Mouse (Mus musculus): ENCODE measurements around the gene Sigmar1.
"Not testable (repeated sequence)": the region's sequence is repeated elsewhere in the genome, so short reads cannot be mapped to it uniquely, and the experiment has no call there.

Sigmar1 gene

DNA sequence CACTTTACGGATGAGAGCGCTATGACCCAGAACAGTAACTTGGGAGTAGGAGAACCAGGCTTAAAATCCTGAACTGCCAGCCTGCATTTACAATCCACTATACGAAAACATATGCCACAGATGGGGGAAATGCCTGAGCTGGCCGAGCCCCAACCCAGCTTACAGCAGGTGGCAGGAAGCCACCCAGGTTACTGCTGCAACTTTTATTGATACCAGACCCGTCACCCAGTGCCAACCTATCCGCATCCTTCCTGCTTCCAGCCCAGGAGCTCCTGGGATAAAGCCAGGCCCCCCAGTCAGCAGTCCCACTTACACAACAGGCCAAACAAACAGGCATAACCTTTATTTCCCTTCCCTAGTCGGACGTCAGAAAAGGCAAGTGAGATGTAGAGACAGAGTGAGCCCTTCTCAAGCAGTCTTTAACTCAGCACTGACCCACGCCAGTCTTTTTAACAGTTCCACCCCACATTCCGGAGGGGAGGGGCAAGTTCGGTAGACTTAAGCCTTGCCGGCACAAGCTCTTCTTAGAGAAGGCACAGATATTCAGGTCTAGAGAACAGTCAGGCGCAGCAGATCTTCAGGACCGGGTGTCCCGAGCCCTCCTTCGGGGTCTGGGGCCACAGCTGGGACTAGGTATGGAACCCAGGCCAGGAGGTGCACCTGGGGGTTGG lies 44.1 kb downstream of the Sigmar1 start:
- no peak for DNase-seq (ENCODE audit: low read depth, low spot score)

DNA sequence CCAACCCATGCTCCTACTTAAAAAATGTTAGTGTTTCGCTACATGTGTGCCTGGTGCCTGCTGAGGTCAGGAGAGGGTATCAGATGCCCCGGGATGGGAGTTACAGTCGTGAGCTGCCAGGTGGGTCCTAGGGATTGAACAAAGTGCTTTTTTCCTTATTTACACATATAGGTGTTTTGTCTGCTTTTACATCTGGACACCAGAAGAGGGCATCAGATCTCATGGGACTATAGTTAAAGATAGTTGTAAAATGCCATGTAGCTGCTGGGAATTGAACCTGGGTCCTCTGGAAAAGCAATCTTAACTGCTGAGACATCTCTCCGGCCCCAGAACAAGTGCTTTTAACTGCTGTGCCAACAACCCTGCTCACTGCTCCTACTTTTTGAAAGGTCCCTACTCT lies 45.7 kb downstream of the Sigmar1 start:
- no peak for DNase-seq (ENCODE audit: low read depth, low spot score)

GRCm38 (mm10) chr4:41708192-41708745 lies 47.7 kb downstream of the Sigmar1 start:
- no peak for DNase-seq (ENCODE audit: low read depth, low spot score)

GRCm38 (mm10) chr4:41707011-41707535 lies 48.9 kb downstream of the Sigmar1 start:
- peak; percentile 73 for DNase-seq (ENCODE audit: low read depth, low spot score)

GRCm38 (mm10) chr4:41705922-41706754 lies 49.8 kb downstream of the Sigmar1 start:
- no peak for DNase-seq (ENCODE audit: low read depth, low spot score)

- no peak for DNase-seq (ENCODE audit: low read depth, low spot score)
Measured at GRCm38 (mm10) chr4:41704651-41705050, 51.3 kb downstream of the Sigmar1 start.

- DNase-seq (ENCODE audit: low read depth, low spot score) = not testable (repeated sequence)
Measured at GRCm38 (mm10) chr4:41702226-41702625, 53.7 kb downstream of the Sigmar1 start.

DNA sequence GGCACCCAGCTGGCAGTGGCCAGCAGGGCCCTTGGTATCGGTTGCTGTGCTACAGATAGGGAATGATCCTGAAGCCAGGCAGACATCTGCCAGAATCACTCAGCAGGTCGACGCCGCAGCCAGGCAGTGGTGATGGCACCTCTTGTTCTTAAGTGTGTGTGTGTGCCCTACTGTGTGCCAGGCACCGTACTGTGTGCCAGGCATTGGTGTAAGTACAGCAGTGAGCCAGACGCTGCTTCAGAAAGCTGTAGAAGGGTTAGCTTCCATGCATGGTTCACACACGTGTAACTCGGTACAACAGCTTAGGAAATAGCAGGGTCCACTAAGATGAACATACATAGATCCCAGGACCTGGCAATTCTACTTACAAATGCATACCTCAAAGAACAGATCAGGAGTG lies 55.7 kb downstream of the Sigmar1 start:
- DNase-seq (ENCODE audit: low read depth, low spot score) = not testable (repeated sequence)

DNA sequence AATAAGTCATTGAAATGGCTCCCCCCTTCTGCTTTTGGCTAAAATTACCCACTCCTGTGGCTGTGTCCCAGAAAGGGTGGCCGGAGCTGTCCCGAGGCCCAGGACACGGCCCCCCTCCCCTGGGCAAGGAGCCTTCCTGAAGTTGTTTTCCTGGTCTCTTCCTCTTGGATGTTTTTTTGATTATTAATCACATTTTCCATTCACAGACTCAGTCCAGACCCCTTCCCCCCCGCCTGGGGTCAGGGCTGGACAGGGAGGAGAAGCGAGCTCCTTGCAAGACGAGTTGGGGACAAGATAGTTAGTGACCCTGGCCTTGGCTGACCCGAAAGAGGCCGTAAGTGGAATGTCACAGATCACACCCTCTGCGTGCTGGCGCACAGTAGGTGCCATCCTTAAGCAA lies 56.2 kb downstream of the Sigmar1 start, which contains the start of gene Il11ra1:
Gene Il11ra1 (plus strand): TSS at position 207 of the 400 bp plus-strand sequence.
- not testable (repeated sequence) for DNase-seq (ENCODE audit: low read depth, low spot score)

GRCm38 (mm10) chr4:41698421-41699016 lies 57.4 kb downstream of the Sigmar1 start:
- not testable (repeated sequence) for DNase-seq (ENCODE audit: low read depth, low spot score)

DNA sequence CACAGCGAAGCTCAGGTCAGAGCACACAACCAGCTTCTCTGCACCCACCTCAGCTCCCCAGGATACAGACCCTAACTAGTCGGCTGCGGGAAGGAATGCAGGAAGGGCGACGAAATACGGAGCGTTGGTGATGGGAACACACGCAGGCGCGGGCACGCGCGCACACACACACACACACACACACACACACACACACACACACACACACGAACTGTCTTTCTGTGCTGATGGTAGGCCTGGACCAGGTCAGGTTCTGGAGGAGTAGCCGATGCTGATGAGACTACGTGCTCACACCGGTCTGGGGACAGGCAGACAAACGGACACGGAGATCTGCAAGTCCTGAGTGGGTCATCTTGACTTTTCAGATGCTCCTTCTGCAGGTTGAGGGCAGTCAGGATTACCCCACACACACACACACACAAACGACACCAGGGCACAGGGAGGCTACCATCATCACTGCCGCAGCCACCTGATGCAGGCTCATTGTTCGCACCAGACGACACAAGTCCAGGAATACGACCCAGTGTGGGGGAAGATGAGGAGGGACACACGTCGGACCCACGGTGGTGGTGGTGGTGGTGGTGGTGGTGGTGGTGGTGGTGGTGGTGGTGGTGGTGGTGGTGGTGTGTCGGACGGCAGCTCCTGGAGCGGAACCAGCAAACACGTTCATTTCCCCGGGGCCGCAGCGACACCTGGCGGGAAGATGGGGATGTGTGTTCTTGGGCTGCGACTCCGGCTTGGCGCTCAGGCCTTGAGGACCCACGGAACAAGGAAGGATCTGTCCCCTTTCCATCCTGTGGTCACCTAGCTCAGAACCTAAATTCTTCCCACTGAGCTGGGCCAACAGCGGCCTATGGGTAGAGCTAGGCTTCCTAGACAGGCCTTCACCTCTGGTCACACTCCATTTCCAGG lies 58.8 kb downstream of the Sigmar1 start, which contains the start of gene Cntfr:
Gene Cntfr (minus strand): TSS at position 160 of the 912 bp plus-strand sequence.
- DNase-seq (ENCODE audit: low read depth, low spot score) = not testable (repeated sequence)

- not testable (repeated sequence) for DNase-seq (ENCODE audit: low read depth, low spot score)
Measured at GRCm38 (mm10) chr4:41696452-41696851, 59.5 kb downstream of the Sigmar1 start.

GRCm38 (mm10) chr4:41695800-41696199 lies 60.2 kb downstream of the Sigmar1 start:
- not testable (repeated sequence) for DNase-seq (ENCODE audit: low read depth, low spot score)

DNA sequence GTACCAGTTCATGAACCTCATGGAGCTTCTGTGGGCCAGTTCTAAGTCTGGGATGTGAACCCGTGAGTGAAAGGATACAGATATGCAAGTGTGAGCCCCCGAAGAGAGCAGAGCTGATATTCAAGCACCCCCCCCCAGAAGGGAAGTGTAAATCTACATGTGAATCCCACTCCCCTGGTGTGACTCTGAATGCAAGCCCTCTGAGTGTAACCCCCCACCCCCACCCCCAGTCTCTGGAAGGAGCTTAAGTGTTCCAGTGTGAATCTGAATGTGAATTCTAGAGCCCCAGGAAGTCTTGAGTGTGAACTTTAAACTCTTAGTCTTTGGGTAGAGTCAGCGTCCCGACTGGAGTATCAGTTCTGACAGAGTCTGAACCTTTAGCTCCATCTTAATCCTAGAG lies 62.4 kb downstream of the Sigmar1 start:
- DNase-seq (ENCODE audit: low read depth, low spot score) = not testable (repeated sequence)

DNA sequence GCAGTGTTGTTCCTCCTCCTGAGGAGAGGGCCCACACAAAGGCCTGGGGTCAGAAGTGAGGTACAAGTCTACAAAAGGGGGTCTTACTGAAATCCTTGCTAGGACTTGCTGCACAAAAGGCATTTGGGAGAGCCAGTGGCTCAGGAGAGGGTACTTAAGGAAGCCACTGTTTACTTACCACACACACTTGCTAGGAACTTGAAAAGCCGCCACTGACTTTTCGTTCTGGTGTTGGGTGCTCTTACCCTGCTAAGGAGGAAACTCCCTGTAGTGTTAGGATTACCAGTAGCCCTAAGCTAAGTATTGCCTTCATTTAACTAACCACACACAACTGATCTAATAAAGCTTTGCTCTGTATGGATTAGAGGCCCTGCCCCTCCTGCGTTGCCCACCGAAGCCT lies 65.9 kb downstream of the Sigmar1 start:
- not testable (repeated sequence) for DNase-seq (ENCODE audit: low read depth, low spot score)

DNA sequence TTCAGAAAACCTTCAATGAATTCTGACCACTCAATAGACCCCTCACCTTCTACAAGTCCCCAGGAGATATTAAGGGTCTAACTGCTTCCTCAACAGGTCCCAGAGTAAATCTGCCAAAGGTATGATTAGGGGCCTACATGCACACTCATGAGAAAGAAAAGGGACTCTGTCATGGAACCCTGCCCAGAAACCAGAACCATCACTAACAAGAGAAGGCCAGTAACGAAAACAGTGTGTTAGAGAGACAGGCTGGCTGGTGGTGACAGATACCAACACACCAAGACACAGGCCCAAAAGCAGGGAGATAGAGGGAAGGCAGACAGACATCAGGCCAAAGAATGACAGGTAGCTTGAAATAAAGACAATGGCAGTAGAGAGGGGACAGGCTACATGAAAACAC lies 67.4 kb downstream of the Sigmar1 start:
- DNase-seq (ENCODE audit: low read depth, low spot score) = not testable (repeated sequence)
